Mouse (Mus musculus) intestine, embryonic 16.5 days (tissue): ENCODE data around the gene Cdkal1. TPM values are rescaled to one million over a fixed set of nuclear protein-coding genes. Genes with fewer than 3 reads are reported as not detected.
A peak's percentile ranks its signal among the peaks of the same experiment; 100 is the strongest.

Source experiments
- ATAC-seq: fragments of 200-750 bp; cut with Nextera tagmentation; 2 replicates; pipeline ENCODE4 v1.8.0; 2017; ENCODE audit warnings: moderate TSS enrichment, moderate library complexity
- H3K27ac ChIP-seq: fragments of 300-500 bp; sonication (generic); 2 replicates; pipeline ENCODE4 v1.5.1; 2014; ENCODE audit warnings: mild to moderate bottlenecking, low read length
- H3K27me3 ChIP-seq: fragments of 300-500 bp; sonication (generic); replicated peaks from 2 replicates; pipeline ENCODE4 v1.6.1; 2014; ENCODE audit warnings: low read length, control low read depth, mixed read lengths; ENCODE audit not compliant: control insufficient read depth, insufficient read depth
- H3K36me3 ChIP-seq: fragments of 300-500 bp; sonication (generic); 2 replicates; pipeline ENCODE4 v1.6.1; 2014; ENCODE audit warnings: low read length, control low read depth; ENCODE audit not compliant: control insufficient read depth, insufficient read depth
- H3K4me1 ChIP-seq: fragments of 300-500 bp; sonication (generic); 2 replicates; pipeline ENCODE4 v1.6.1; 2014; ENCODE audit warnings: low read length, control low read depth, mixed read lengths; ENCODE audit not compliant: control insufficient read depth, insufficient read depth
- H3K4me2 ChIP-seq: fragments of 300-500 bp; sonication (generic); 2 replicates; pipeline ENCODE4 v1.6.1; 2014; ENCODE audit warnings: low read depth, low read length, control low read depth
- H3K4me3 ChIP-seq: fragments of 300-500 bp; sonication (generic); 2 replicates; pipeline ENCODE4 v1.5.1; 2014; ENCODE audit warnings: mild to moderate bottlenecking, low read length
- H3K9ac ChIP-seq: fragments of 300-500 bp; sonication (generic); 2 replicates; pipeline ENCODE4 v1.6.1; 2014; ENCODE audit warnings: low read depth, low read length
- H3K9me3 ChIP-seq: fragments of 300-500 bp; sonication (generic); 2 replicates; pipeline ENCODE4 v1.6.1; 2016; ENCODE audit warnings: low read length, control low read depth; ENCODE audit not compliant: control insufficient read depth
- WGBS: fragments of 180-500 bp; shearing (Covaris S2); extraction: QIAGEN DNeasy Blood & Tissue Kit; methylation state at CpG from one replicate; pipeline ENCODE4 v1.1.7; 2014; 5-methylcytosine and 5-hydroxymethylcytosine counted together
- polyA plus RNA-seq: library from polyadenylated mRNA; unstranded; fragments of >200 nt; fragmentation: Nextera tagmentation; extraction: Ambion mirVana; gene quantifications from 2 replicates; pipeline ENCODE4 v1.2.1, GENCODE M21; 2015

The Cdkal1 gene
- polyA plus RNA-seq, 1 experiment from 2014 or later = 25.0 TPM

- Histone ChIP-seq H3K4me2 (no peak overlapping the region), H3K4me3 (no peak overlapping the region), H3K9ac (no peak overlapping the region), H3K9me3 (no peaks in the 10 kb centered on the region), H3K27ac (no peak overlapping the region), H3K27me3 (no peaks in the 10 kb centered on the region), H3K4me1 (0 out of 2 replicates have a peak, but pooled peaks cover 11% of the 10 kb centered on the region), H3K36me3 (no peaks in the 10 kb centered on the region)
- 75% methylated on average over 8 of the region's 8 CpGs for WGBS
- no peak for ATAC-seq
Observed at GRCm38 (mm10) chr13:29766377-29766776, 89.1 kb downstream of the Cdkal1 start.

- WGBS = 57% methylated on average over 3 of the region's 3 CpGs
Observed at GRCm38 (mm10) chr13:29765296-29765695, 90.2 kb downstream of the Cdkal1 start.

GRCm38 (mm10) chr13:29759691-29760467, 95.6 kb downstream of the Cdkal1 start:
- H3K9me3 ChIP-seq = no peaks in the 10 kb centered on the region
- WGBS = 81% methylated on average over 5 of the region's 5 CpGs

More at GRCm38 (mm10) chr13:29765296-29765695, 90.2 kb downstream of the Cdkal1 start:
- no peak overlapping the region; the same call in 1 of the 2 replicates for H3K27ac ChIP-seq
- no peaks in the 10 kb centered on the region for H3K27me3 ChIP-seq
- H3K4me2 ChIP-seq = no peak overlapping the region
- H3K9me3 ChIP-seq = no peaks in the 10 kb centered on the region
- H3K4me3 ChIP-seq = no peak overlapping the region
- ATAC-seq = no peak
- no peaks in the 10 kb centered on the region for H3K36me3 ChIP-seq
- no peak overlapping the region for H3K9ac ChIP-seq
- H3K4me1 ChIP-seq = 0 out of 2 replicates have a peak, but pooled peaks cover 10% of the 10 kb centered on the region

GRCm38 (mm10) chr13:29756052-29756451, 99.4 kb downstream of the Cdkal1 start:
- Histone ChIP-seq H3K36me3 (no peaks in the 10 kb centered on the region), H3K27ac (no peak overlapping the region), H3K4me2 (no peak overlapping the region), H3K27me3 (no peaks in the 10 kb centered on the region), H3K9me3 (no peaks in the 10 kb centered on the region), H3K4me3 (no peak overlapping the region), H3K9ac (no peak overlapping the region), H3K4me1 (no peaks in the 10 kb centered on the region)
- WGBS = 78% methylated on average over 3 of the region's 3 CpGs
- no peak for ATAC-seq

More at GRCm38 (mm10) chr13:29759691-29760467, 95.6 kb downstream of the Cdkal1 start:
- no peaks in the 10 kb centered on the region for H3K4me1 ChIP-seq
- H3K9ac ChIP-seq = no peak overlapping the region
- H3K36me3 ChIP-seq = no peaks in the 10 kb centered on the region
- no peak overlapping the region for H3K27ac ChIP-seq
- H3K4me3 ChIP-seq = no peak overlapping the region
- no peak overlapping the region for H3K4me2 ChIP-seq
- no peaks in the 10 kb centered on the region for H3K27me3 ChIP-seq
- no peak for ATAC-seq

- ATAC-seq = no peak
- no peaks in the 10 kb centered on the region for H3K9me3 ChIP-seq
- no peaks in the 10 kb centered on the region for H3K4me1 ChIP-seq
- no peaks in the 10 kb centered on the region for H3K36me3 ChIP-seq
- H3K4me3 ChIP-seq = no peak overlapping the region
- 89% methylated on average over 3 of the region's 3 CpGs for WGBS
- H3K9ac ChIP-seq = no peak overlapping the region
- no peak overlapping the region for H3K27ac ChIP-seq
- no peaks in the 10 kb centered on the region for H3K27me3 ChIP-seq
- no peak overlapping the region for H3K4me2 ChIP-seq
Observed at GRCm38 (mm10) chr13:29753254-29753653, 102.2 kb downstream of the Cdkal1 start.

- Histone ChIP-seq H3K4me3 (no peak overlapping the region), H3K9me3 (no peaks in the 10 kb centered on the region), H3K36me3 (no peaks in the 10 kb centered on the region), H3K4me2 (no peak overlapping the region), H3K27me3 (no peaks in the 10 kb centered on the region), H3K4me1 (no peaks in the 10 kb centered on the region), H3K27ac (no peak overlapping the region), H3K9ac (no peak overlapping the region)
- 90% methylated on average over 6 of the region's 6 CpGs for WGBS
- no peak for ATAC-seq
Observed at GRCm38 (mm10) chr13:29752061-29752460, 103.4 kb downstream of the Cdkal1 start.

- no peak overlapping the region for H3K9ac ChIP-seq
- H3K36me3 ChIP-seq = no peaks in the 10 kb centered on the region
- no peaks in the 10 kb centered on the region for H3K27me3 ChIP-seq
- no peaks in the 10 kb centered on the region for H3K9me3 ChIP-seq
- no peak overlapping the region for H3K27ac ChIP-seq
- H3K4me1 ChIP-seq = peaks cover 4% of the 10 kb centered on the region; the same call in 1 of the 2 replicates
- H3K4me3 ChIP-seq = no peak overlapping the region
- no peak for ATAC-seq
- WGBS = 90% methylated on average over 5 of the region's 5 CpGs
- H3K4me2 ChIP-seq = no peak overlapping the region
Observed at GRCm38 (mm10) chr13:29751201-29751600, 104.3 kb downstream of the Cdkal1 start.

GRCm38 (mm10) chr13:29747347-29747647, 108.2 kb downstream of the Cdkal1 start:
- Histone ChIP-seq H3K27me3 (no peaks in the 10 kb centered on the region), H3K9me3 (no peaks in the 10 kb centered on the region), H3K4me3 (no peak overlapping the region), H3K9ac (no peak overlapping the region), H3K4me1 (peaks cover 4% of the 10 kb centered on the region; the same call in 1 of the 2 replicates), H3K27ac (no peak overlapping the region), H3K4me2 (no peak overlapping the region), H3K36me3 (no peaks in the 10 kb centered on the region)
- no peak for ATAC-seq
- 65% methylated on average over 3 of the region's 3 CpGs for WGBS

- Histone ChIP-seq H3K4me1 (peaks cover 4% of the 10 kb centered on the region; the same call in 1 of the 2 replicates), H3K9me3 (no peaks in the 10 kb centered on the region), H3K9ac (no peak overlapping the region), H3K4me3 (no peak overlapping the region), H3K36me3 (no peaks in the 10 kb centered on the region), H3K27ac (no peak overlapping the region), H3K27me3 (no peaks in the 10 kb centered on the region), H3K4me2 (no peak overlapping the region)
- 50% methylated on average over 9 of the region's 9 CpGs for WGBS
- peak; percentile 64 for ATAC-seq
Observed at GRCm38 (mm10) chr13:29746501-29747346, 108.8 kb downstream of the Cdkal1 start.
